ENCODE assay signal across 8 mouse cellular contexts in genomic region chr11:34833318-34834086, GRCm38 (mm10). TPM values are rescaled to one million over a fixed set of nuclear protein-coding genes. Genes with fewer than 3 reads are reported as not detected.
A peak's percentile ranks its signal among the peaks of the same experiment; 100 is the strongest.
DNase-seq lines count a peak whose midpoint lies in the region; ATAC-seq lines count a peak whose summit lies in the region.

Gene Spdl1 (minus strand): TSS chr11:34833641.

- H3K4me1 ChIP-seq in brown adipose tissue, adult 24 weeks (ENCODE audit: control insufficient read depth, insufficient read depth, insufficient read length, low read length), result no peaks in the 10 kb centered on the region
- peaks cover 7 to 12% of the 10 kb centered on the region in 2 experiments for H3K4me1 ChIP-seq in heart, embryonic 14.5 days (ENCODE audit: control insufficient read depth in 2 of 2, insufficient read depth in 2 of 2, low read length in 2 of 2)
- peaks cover 29% of the 10 kb centered on the region for H3K4me1 ChIP-seq in liver, embryonic 13.5 days (replicated peaks)
- H3K4me1 ChIP-seq in stomach, embryonic 16.5 days (ENCODE audit: control insufficient read depth, insufficient read depth, low read length), result peaks cover 9% of the 10 kb centered on the region

- peak; percentile 87 for ATAC-seq in heart, embryonic 14.5 days (ENCODE audit: insufficient number of reproducible peaks, insufficient read depth, low FRiP score, low read depth)
- peak; percentile 97 for ATAC-seq in liver, embryonic 13.5 days (ENCODE audit: low read depth)
- ATAC-seq in stomach, embryonic 16.5 days (ENCODE audit: insufficient read depth, low FRiP score), result peak; percentile 96

- under 1% methylated on average over 49 of the region's 49 CpGs for WGBS in heart, embryonic 14.5 days
- under 1% methylated on average over 49 of the region's 49 CpGs for WGBS in liver, embryonic 13.5 days (ENCODE audit: insufficient replicate concordance)
- under 1% methylated on average over 49 of the region's 49 CpGs for WGBS in stomach, embryonic 16.5 days

- peak within 1 kb of the TSS; percentile 42; the same call in 1 of the 2 replicates for H3K27ac ChIP-seq in brown adipose tissue, adult 24 weeks (replicated peaks; ENCODE audit: low read depth, low read length)
- H3K27ac ChIP-seq in heart, embryonic 14.5 days (replicated peaks in 1 of 2; ENCODE audit: control insufficient read depth in 1 of 2, insufficient read depth in 1 of 2, low read depth in 2 of 2, low read length in 2 of 2), result peak within 1 kb of the TSS; percentile 57 to 88
- peak within 1 kb of the TSS; percentile 89 for H3K27ac ChIP-seq in liver, embryonic 13.5 days
- peak within 1 kb of the TSS; percentile 81 for H3K27ac ChIP-seq in stomach, embryonic 16.5 days (ENCODE audit: low read length)

- peak within 1 kb of the TSS; percentile 83 for H3K9ac ChIP-seq in heart, embryonic 14.5 days (ENCODE audit: low read length)
- peak within 1 kb of the TSS; percentile 84 for H3K9ac ChIP-seq in liver, embryonic 13.5 days
- H3K9ac ChIP-seq in stomach, embryonic 16.5 days (ENCODE audit: low read length), result peak within 1 kb of the TSS; percentile 89

- H3K4me3 ChIP-seq in brown adipose tissue, adult 24 weeks (ENCODE audit: insufficient read depth, low read depth, low read length), result peak within 1 kb of the TSS; percentile 82
- peak within 1 kb of the TSS; percentile 51 to 96 for H3K4me3 ChIP-seq in heart, embryonic 14.5 days (ENCODE audit: control insufficient read depth in 1 of 2, insufficient read depth in 1 of 2, low read depth in 1 of 2, low read length in 2 of 2)
- H3K4me3 ChIP-seq in liver, embryonic 13.5 days (replicated peaks), result peak within 1 kb of the TSS; percentile 84
- peak within 1 kb of the TSS; percentile 86 for H3K4me3 ChIP-seq in stomach, embryonic 16.5 days (replicated peaks; ENCODE audit: low read length)

- no peaks in the 10 kb centered on the region for H3K27me3 ChIP-seq in heart, embryonic 14.5 days (ENCODE audit: control insufficient read depth, insufficient read depth, low read length)
- no peaks in the 10 kb centered on the region for H3K27me3 ChIP-seq in liver, embryonic 13.5 days
- H3K27me3 ChIP-seq in stomach, embryonic 16.5 days (ENCODE audit: control insufficient read depth, insufficient read depth, low read length), result no peaks in the 10 kb centered on the region

- H3K4me2 ChIP-seq in heart, embryonic 14.5 days (ENCODE audit: low read length), result peak within 1 kb of the TSS; percentile 92
- peak within 1 kb of the TSS; percentile 85 for H3K4me2 ChIP-seq in liver, embryonic 13.5 days
- H3K4me2 ChIP-seq in stomach, embryonic 16.5 days (ENCODE audit: low read depth, low read length), result peak within 1 kb of the TSS; percentile 91

- peaks cover 23% of the 10 kb centered on the region for H3K36me3 ChIP-seq in heart, embryonic 14.5 days (ENCODE audit: control insufficient read depth, insufficient read depth, low read length)
- H3K36me3 ChIP-seq in liver, embryonic 13.5 days, result peaks cover 23% of the 10 kb centered on the region
- H3K36me3 ChIP-seq in stomach, embryonic 16.5 days (ENCODE audit: control insufficient read depth, insufficient read depth, low read length), result peaks cover 5% of the 10 kb centered on the region; the same call in 1 of the 2 replicates

- DNase-seq in CD4-positive, CD25-positive, alpha-beta regulatory T cell, adult 2 months (ENCODE audit: low read depth, low spot score), result peak; percentile 98
- peak; percentile 58 for DNase-seq in fat pad, adult 2 months (ENCODE audit: extremely low read depth, low read depth, low spot score)
- peak; percentile 97 for DNase-seq in kidney, postnatal 14 days
- DNase-seq in liver, embryonic 13.5 days, result peak; percentile 93
- peak; percentile 95 for DNase-seq in neural tube, embryonic 10.5 days (ENCODE audit: extremely low spot score, low spot score)

- H3K9me3 ChIP-seq in heart, embryonic 14.5 days (ENCODE audit: control insufficient read depth, low read length), result no peaks in the 10 kb centered on the region
- H3K9me3 ChIP-seq in liver, embryonic 13.5 days (replicated peaks), result no peaks in the 10 kb centered on the region
- H3K9me3 ChIP-seq in stomach, embryonic 16.5 days (replicated peaks; ENCODE audit: control insufficient read depth, low read length), result no peaks in the 10 kb centered on the region

RNA-seq across cellular contexts. Expression of gene Spdl1, which starts in this region (rescaled TPM):
- polyA plus RNA-seq in brown adipose tissue, adult 24 weeks (2012; ENCODE audit: insufficient read depth, insufficient read length, missing spikeins), result not detected in 2 replicates
- polyA plus RNA-seq in heart, embryonic 14.5 days (2014; fragmentation: Nextera tagmentation; extraction: Ambion mirVana), result 13.1 and 14.8 TPM in 2 replicates
- 16.7 and 20.7 TPM in 2 replicates for polyA plus RNA-seq in liver, embryonic 13.5 days (2015; fragmentation: Nextera tagmentation; extraction: Ambion mirVana)
- 15.0 and 16.3 TPM in 2 replicates for polyA plus RNA-seq in stomach, embryonic 16.5 days (2015; fragmentation: Nextera tagmentation; extraction: Ambion mirVana)

Comparison
In these comparisons a context has a peak if more than half of its experiments do, and no peak if none do; other contexts are left out.
1. Peak in every context shown above with its lines: DNase-seq, ATAC-seq, H3K4me3 ChIP-seq and H3K27ac ChIP-seq.